Mouse (Mus musculus) G1E-ER4 (cell line): Measurements from ENCODE around the gene Kcnk10. TPM values are rescaled to one million over a fixed set of nuclear protein-coding genes. Genes with fewer than 3 reads are reported as not detected.

Source experiments
- GATA1 ChIP-seq: IDR thresholded peaks from one replicate; pipeline ENCODE4 v1.8.0; 2012; ENCODE audit warnings: low read length, inconsistent platforms
- polyA plus RNA-seq: library from polyadenylated mRNA; stranded (reverse); fragments of >175 nt; gene quantifications from 2 replicates; pipeline ENCODE4 v1.2.3, GENCODE M21; 2012

Kcnk10 gene
- polyA plus RNA-seq, 1 experiment, result 0.01 TPM

- no peak for TF ChIP-seq GATA1
Measured at GRCm38 (mm10) chr12:98477673-98478461, 100.2 kb downstream of the Kcnk10 start.

GRCm38 (mm10) chr12:98471232-98471631, 106.9 kb downstream of the Kcnk10 start:
- no peak for TF ChIP-seq GATA1

- TF ChIP-seq GATA1, result no peak
Measured at GRCm38 (mm10) chr12:98470097-98470496, 108.0 kb downstream of the Kcnk10 start.

GRCm38 (mm10) chr12:98467793-98468192, 110.3 kb downstream of the Kcnk10 start:
- no peak for TF ChIP-seq GATA1

- TF ChIP-seq GATA1, result no peak
Measured at GRCm38 (mm10) chr12:98459889-98460288, 118.2 kb downstream of the Kcnk10 start.

GRCm38 (mm10) chr12:98458944-98459343, 119.2 kb downstream of the Kcnk10 start:
- TF ChIP-seq GATA1, result no peak

GRCm38 (mm10) chr12:98458516-98458915, 119.6 kb downstream of the Kcnk10 start:
- TF ChIP-seq GATA1, result no peak

GRCm38 (mm10) chr12:98453161-98453560, 124.9 kb downstream of the Kcnk10 start:
- TF ChIP-seq GATA1, result no peak

- no peak for TF ChIP-seq GATA1
Measured at GRCm38 (mm10) chr12:98452646-98453045, 125.5 kb downstream of the Kcnk10 start.

GRCm38 (mm10) chr12:98445637-98446036, 132.5 kb downstream of the Kcnk10 start:
- TF ChIP-seq GATA1, result no peak

GRCm38 (mm10) chr12:98444860-98445259, 133.2 kb downstream of the Kcnk10 start:
- TF ChIP-seq GATA1, result no peak

- TF ChIP-seq GATA1, result no peak
Measured at GRCm38 (mm10) chr12:98443754-98444153, 134.4 kb downstream of the Kcnk10 start.

GRCm38 (mm10) chr12:98438080-98438479, 140.0 kb downstream of the Kcnk10 start:
- no peak for TF ChIP-seq GATA1

- TF ChIP-seq GATA1, result no peak
Measured at GRCm38 (mm10) chr12:98430683-98431082, 147.4 kb downstream of the Kcnk10 start.

- no peak for TF ChIP-seq GATA1
Measured at GRCm38 (mm10) chr12:98421340-98421739, 156.8 kb downstream of the Kcnk10 start.

- TF ChIP-seq GATA1, result no peak
Measured at GRCm38 (mm10) chr12:98419849-98420248, 158.3 kb downstream of the Kcnk10 start.

GRCm38 (mm10) chr12:98409580-98409979, 168.5 kb downstream of the Kcnk10 start:
- no peak for TF ChIP-seq GATA1
